Mouse (Mus musculus) thymus, adult 2 months (tissue): ENCODE data around the gene Klrb1.

ENCODE experiments used
- CTCF ChIP-seq: fragments of 200-500 bp; IDR thresholded peaks from 2 replicates; pipeline ENCODE4 v1.5.1; 2012; ENCODE audit warnings: mild to moderate bottlenecking, control low read depth, low read length, moderate library complexity, borderline replicate concordance; ENCODE audit not compliant: control insufficient read depth, poor library complexity, insufficient read depth; ENCODE audit errors: extremely low read depth
- POLR2A ChIP-seq: fragments of 200-500 bp; IDR thresholded peaks from 2 replicates; pipeline ENCODE4 v1.6.1; 2012; ENCODE audit warnings: mild to moderate bottlenecking, low read length, control low read depth, moderate library complexity; ENCODE audit not compliant: control insufficient read depth, poor library complexity, insufficient read depth; ENCODE audit errors: extremely low read depth

- TF ChIP-seq POLR2A: no peak
- TF ChIP-seq CTCF: no peak
Observed at GRCm38 (mm10) chr6:128764598-128764997, 41.7 kb upstream of the Klrb1 start.
